Mouse (Mus musculus) brown adipose tissue, adult 24 weeks (tissue): Measurements from ENCODE around the gene Ppl. TPM values are rescaled to one million over a fixed set of nuclear protein-coding genes. Genes with fewer than 3 reads are reported as not detected.

Experiments
- H3K27ac ChIP-seq: fragments of 200-500 bp; replicated peaks from 2 replicates; pipeline ENCODE4 v1.5.1; 2012; ENCODE audit warnings: low read depth, mild to moderate bottlenecking, low read length
- H3K4me1 ChIP-seq: fragments of 200-500 bp; 2 replicates; pipeline ENCODE4 v1.6.1; 2012; ENCODE audit warnings: low read length, mixed read lengths; ENCODE audit not compliant: control insufficient read depth, insufficient read depth, insufficient read length
- H3K4me3 ChIP-seq: fragments of 200-500 bp; 2 replicates; pipeline ENCODE4 v1.5.1; 2012; ENCODE audit warnings: low read depth, mild to moderate bottlenecking, low read length, moderate library complexity; ENCODE audit not compliant: insufficient read depth
- polyA plus RNA-seq: library from polyadenylated mRNA; stranded (reverse); fragments of >200 nt; gene quantifications from 2 replicates; pipeline ENCODE4 v1.2.4, GENCODE M21; 2012; ENCODE audit not compliant: missing spikeins, insufficient read depth, insufficient read length

Gene Ppl
- polyA plus RNA-seq, 1 experiment, result 1.2 TPM

DNA sequence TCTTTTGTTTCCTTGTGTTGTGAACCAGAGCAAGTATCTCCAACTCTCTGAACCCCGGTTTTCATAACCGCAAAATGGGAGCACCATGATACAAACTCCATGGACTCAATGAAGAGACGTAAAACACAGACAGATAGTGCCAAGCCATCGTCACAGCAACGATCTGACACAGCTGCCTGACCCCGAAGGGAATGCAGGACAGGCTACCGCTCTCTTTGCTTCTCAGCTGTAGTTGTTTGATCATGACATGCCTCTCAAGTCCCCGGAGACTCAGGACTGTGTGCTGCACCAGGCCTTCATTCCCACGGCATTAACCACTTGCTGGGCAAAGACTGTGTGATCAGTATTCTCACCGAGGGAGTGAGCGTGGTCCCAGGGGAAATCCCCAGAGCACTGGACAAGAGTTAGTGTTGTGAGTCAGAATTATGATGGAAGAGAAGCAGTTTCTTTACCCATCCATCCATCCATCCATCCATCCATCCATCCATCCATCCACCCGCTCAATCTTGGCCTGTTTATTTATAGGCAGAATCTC, 4.9 kb upstream of the Ppl start:
- no peaks in the 10 kb centered on the region; the same call in 1 of the 2 replicates for H3K4me1 ChIP-seq
- H3K4me3 ChIP-seq, result no peak overlapping the region
- H3K27ac ChIP-seq, result no peak overlapping the region

DNA sequence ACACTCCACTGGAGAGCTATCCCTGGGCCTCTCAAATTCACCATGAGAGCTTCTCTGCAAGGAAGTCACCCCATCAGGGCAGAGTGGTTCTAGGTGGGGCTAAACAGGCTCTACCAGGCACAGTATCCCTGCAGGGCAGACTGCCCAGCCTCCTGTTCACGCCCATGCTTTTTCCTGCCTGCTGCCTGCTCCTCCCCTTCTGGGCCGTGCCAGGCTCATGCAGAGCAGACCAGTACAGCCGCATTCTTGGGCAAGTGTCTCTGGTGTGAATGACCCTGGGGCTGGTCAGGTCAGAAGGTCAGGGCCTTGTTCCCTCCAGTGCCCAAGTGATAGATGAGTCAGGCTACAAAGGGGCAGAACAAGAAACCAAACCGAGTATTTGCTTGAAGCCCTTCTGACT, 4.3 kb upstream of the Ppl start:
- Histone ChIP-seq H3K4me1 (no peaks in the 10 kb centered on the region; the same call in 1 of the 2 replicates), H3K4me3 (no peak overlapping the region), H3K27ac (no peak overlapping the region)

DNA sequence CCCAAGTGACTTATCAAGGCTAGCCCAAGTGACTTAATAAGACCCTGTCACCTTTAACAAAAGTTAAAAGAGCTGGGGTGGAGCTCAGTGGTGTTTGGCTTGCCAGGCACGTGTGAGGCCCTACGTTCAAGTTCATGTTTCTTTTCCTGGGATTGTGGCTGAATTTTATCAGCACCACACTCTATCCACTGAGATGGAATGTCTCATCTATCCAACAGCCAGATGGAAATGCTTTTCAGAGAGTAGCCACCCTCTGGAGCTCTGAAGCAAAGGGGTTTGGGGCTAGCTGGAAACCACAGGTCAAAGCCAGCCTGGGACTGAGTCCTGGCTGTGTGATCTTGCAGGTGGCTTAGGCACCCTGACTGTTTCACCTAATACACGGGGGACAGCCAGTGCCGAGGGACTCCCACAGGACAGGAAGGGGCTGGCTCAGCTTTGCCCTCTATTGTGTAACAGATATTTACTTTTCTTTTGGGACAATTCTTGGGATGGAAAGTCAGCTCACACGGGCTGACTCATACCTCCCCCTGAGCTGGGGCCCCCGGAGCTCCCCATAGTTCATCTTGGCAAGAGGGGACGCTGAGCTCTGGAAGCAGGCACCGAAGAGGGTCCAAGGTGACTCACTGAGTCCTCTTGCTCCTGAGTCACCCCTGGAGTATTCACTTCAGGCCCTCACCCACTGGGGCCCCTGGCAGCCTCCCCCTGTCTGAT, 3.5 kb upstream of the Ppl start:
- Histone ChIP-seq H3K4me3 (no peak overlapping the region), H3K4me1 (no peaks in the 10 kb centered on the region; the same call in 1 of the 2 replicates), H3K27ac (no peak overlapping the region)

DNA sequence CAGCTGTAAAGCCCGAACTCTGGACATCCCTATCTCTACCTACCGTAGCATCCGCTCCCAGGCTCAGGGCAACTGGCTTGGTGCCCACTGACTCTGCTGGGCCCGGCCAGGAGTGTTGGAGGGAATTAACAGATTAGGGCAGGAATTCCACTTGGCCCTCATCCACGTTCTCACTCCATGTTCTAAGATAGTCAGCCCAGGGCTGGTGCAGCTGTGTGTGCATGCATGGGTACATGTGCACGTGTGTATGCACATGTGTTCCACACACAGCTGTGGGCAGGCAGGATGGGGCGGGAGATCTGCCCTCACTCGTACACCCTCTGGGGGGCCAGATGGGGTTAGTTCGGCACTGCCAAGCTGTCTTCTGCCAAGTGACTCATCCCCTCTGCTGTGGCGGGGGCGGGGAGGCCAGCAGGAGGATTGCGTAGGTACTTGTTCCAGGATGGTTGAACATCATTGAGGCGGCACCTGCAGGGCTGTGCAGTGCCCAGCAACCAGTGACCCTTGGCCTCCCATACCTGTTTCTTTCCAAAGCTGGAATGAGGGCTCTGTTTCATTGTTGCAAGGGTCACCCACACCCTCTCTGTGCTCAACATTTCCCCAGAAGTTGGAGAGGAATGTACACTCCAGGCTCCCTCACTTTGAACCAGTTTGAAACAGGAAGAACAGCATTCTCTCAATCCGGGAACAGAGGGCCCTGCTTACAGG, 2.6 kb upstream of the Ppl start:
- no peak overlapping the region for H3K4me3 ChIP-seq
- H3K27ac ChIP-seq, result no peak overlapping the region
- H3K4me1 ChIP-seq, result no peaks in the 10 kb centered on the region; the same call in 1 of the 2 replicates

DNA sequence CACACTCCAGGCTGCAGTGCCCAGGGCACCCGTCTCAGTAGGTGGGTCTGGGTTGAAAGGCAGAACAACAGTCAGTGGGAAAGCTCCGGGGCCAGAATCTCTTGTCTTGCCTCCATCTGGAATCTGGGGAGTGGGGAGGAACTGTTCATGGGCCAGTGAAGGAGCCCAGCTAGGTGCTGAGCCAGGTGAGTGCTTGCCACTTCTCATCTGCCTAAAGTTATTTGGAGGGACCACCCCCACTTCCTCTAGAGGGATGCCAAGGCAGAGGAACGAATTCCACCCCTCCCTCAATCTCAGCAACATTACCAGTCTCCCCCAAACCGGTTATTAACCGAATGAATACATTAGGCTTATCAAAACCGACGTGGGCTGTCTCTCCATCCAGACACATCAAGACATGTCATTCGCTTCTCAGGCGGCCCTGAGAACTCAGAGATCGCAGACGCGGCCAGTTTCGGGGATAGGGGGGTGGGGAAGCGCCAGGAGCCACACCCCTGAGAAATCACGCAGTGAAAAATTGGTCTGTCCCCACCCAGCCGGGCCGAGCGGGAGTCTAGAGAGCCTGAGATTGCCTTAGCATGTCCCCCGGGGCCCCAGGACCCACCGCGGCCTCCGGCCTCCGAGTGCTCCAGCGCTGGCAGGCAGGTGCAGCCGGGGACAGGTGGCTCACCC, 834 bp downstream of the Ppl start:
- Histone ChIP-seq H3K27ac (no peak overlapping the region), H3K4me1 (no peaks in the 10 kb centered on the region; the same call in 1 of the 2 replicates), H3K4me3 (peak overlapping the region; percentile 48)

DNA sequence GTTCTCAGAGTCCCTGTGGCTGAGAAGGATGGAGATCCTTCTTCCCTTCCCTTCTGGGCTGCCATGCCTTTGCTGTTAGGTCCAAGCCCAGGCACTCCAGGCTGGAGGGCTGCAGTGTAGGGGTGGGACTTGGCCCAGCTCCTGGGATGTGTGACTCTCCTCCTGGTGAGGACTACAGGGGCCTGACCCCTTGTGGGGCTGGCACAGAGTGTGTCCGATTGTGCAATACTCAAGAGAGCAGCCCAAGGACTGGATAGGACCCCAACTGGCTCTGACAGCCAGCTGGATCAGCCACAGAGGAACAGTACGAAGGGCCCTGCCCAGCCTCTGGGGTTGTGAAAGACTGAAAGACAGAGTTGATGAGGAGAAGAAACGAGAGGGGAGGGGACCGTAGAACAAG, 1.5 kb downstream of the Ppl start:
- Histone ChIP-seq H3K4me1 (no peaks in the 10 kb centered on the region; the same call in 1 of the 2 replicates), H3K4me3 (no peak overlapping the region), H3K27ac (no peak overlapping the region)

DNA sequence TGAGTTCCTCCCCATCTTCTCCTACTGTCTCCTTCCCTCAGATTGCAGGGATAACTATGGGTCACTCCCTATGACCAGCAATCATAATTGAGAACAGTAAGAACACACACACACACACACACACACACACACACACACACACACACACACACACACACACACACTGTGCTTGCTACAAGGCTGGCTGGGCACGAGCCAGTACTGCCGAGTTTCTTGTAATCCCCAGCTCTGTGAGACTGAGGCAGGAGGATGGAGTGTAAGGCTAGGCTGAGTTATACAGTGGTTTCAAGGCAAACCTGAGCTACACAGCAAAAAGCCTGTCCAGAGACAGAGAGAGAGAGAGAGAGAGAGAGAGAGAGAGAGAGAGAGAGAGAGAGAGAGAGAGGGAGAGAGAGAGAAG, 2.0 kb downstream of the Ppl start:
- H3K27ac ChIP-seq, result no peak overlapping the region
- no peaks in the 10 kb centered on the region; the same call in 1 of the 2 replicates for H3K4me1 ChIP-seq
- H3K4me3 ChIP-seq, result no peak overlapping the region

DNA sequence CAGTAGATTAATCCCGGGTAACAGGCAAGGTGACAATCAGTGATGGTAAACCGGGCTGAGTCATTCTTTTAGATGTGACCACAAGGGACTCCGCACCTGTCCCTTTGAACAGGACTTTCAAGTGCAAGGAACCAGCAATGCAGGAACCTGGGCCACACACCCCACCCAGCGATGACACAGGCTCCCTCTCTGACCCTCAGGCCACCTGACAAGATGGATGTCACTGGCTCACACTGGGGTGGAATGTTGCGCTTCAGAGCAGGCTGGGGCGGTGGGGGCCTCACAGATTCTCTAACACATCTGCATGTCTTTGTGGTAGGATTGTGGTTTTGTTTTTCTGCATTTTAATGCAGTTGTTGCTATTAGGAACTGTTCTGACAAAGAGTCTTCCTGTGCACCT, 8.7 kb downstream of the Ppl start:
- H3K4me1 ChIP-seq, result no peaks in the 10 kb centered on the region
- no peak overlapping the region for H3K27ac ChIP-seq
- H3K4me3 ChIP-seq, result no peak overlapping the region

DNA sequence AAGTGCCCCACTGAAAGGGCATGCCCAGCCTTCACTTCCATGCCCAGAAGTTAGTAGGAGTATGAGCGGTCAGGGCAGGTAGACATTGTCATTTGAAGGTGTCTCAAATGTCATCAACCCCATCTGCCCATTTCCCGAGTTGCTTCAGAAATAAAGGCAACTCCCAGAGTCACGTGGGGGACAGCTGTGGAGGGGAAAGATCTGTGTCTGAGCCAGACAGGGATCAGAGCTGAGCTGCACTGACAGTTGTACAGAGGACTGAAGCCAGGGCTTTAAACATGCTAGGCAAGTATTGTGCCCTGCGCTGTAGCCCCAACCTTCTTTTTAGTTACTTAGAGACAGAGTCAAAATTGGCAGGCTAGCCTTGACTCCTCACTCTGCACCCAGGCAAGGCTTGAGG, 12.4 kb downstream of the Ppl start:
- Histone ChIP-seq H3K4me1 (no peaks in the 10 kb centered on the region), H3K27ac (no peak overlapping the region), H3K4me3 (no peak overlapping the region)

DNA sequence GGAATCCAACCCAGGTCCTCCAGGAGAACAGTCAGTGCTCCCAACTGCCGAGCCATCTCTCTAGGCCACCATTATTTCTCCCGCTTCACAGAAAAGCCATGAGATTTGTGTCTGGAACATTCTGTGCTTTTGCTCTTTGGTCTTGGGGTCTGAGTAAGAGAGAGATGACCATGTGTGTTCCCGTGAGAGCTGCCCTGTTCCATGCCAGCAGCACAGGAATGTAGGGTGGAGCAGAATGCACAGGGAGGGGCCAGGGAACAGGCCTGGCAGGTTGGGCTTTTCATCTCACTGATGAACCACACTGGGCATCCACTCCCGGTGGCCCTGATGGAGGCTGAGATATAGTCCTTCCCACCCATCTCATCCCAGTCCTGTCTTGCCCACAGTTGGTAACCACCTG, 12.8 kb downstream of the Ppl start:
- Histone ChIP-seq H3K27ac (no peak overlapping the region), H3K4me1 (no peaks in the 10 kb centered on the region)

DNA sequence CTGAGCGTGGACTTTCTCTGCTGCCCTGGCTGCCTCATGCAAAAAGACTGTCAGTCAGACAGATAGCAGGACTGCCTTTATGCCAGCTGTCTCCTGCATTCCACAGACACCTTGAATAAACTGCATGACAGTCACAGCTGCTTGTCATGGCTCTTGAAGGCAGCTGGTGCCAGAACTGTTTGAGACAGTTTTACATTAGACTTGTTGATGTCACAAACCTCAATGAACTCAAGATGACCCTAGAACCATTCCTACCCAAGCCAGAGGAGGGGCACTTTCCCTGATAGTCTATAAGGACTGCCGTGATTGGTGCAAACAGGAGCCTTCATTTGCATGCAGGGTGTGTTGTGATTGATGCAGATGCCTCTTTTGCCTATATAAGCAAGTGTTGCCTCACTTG, 18.6 kb downstream of the Ppl start:
- H3K4me1 ChIP-seq, result no peaks in the 10 kb centered on the region
- H3K27ac ChIP-seq, result no peak overlapping the region
- H3K4me3 ChIP-seq, result no peak overlapping the region

More for the DNA sequence above, 12.8 kb downstream of the Ppl start:
- H3K4me3 ChIP-seq, result no peak overlapping the region

DNA sequence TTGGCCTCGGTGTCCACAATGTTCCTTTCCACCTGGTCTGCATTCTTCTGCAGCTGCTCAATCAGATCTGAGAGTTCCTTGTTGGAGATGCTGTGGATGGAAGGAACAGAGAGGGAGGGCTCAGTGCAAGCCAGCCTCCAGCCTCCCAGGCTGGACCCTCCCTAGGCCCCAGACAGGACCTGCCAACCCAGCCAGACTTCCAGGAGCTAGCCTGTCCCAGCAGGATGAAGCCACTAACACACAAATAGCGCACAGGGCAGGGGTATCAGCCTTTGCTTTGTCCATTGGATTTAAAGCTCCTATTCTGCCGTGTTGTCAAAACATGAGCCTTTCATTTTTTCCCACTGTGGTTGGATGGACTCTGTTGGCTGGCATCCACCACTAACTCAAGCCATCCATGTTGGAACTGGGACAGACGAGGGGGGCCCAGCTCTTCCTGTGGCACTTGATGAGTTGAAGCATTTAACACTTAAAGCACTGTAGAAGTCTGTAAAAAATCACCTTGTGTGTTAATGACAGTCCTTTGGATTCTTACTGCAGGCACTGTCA, 19.1 kb downstream of the Ppl start:
- Histone ChIP-seq H3K4me1 (no peaks in the 10 kb centered on the region), H3K4me3 (no peak overlapping the region), H3K27ac (no peak overlapping the region)

DNA sequence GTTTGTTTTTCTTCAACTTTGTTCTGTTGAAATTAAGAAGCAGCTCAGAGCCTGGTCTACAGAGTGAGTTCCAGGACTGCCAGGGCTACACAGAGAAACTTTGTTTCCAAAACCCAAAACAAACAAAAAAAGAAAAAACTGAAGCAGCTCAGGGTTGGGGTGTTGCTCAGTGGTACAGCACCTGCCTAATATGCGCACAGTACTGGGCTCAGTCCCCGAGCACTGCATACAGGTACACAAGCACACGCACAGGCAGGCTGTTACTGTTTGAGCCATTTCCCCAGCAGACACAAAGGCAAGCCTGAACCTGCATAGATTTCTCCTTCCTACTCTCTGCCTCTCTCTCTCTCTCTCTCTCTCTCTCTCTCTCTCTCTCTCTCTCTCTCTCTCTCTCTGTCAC, 21.2 kb downstream of the Ppl start:
- no peak overlapping the region for H3K4me3 ChIP-seq
- H3K4me1 ChIP-seq, result no peaks in the 10 kb centered on the region
- H3K27ac ChIP-seq, result no peak overlapping the region

DNA sequence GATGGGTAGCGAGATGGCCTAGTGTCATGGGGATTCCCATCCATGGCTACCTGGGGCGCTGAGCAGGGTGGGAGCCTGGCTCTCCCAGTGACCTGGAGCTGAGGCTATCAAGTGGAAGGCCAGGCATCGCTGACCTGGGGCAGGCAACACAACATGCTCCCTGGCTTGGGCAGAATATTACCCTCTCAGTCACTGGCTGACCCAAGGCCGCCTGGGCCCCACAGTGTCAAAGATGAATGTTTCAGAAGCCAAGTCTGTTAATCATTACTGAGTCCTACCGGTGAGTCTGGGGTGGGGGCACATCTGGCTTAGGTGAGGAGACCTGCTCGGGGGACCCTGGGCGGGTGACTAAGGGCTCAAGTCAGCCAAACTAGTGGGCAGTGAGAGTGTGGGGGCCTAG, 22.3 kb downstream of the Ppl start:
- Histone ChIP-seq H3K4me1 (no peaks in the 10 kb centered on the region), H3K27ac (no peak overlapping the region), H3K4me3 (no peak overlapping the region)

DNA sequence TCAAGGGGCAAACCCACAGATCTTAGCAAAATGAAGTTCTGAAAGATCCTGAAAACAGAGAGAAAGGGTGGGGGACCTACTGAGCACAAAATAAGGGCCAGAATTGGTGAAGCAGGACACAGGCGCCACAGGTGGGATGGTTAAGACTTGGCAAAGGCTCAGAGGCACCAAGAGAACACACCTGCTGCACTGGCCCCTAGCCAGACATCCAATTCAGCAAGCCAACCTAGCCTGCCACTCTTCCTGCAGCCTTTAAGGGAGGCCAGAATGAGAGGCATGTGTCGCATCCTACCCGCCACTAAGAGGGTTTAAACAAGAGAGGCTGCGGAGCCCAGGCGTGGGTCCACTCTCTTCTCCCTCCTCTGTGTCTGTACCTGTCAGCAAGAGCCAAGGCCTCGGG, 31.2 kb downstream of the Ppl start:
- H3K4me3 ChIP-seq, result no peak overlapping the region
- no peak overlapping the region for H3K27ac ChIP-seq
- no peaks in the 10 kb centered on the region for H3K4me1 ChIP-seq
